Mouse (Mus musculus): ENCODE results near the gene Bcar3. TPM values are rescaled to one million over a fixed set of nuclear protein-coding genes. Genes with fewer than 3 reads are reported as not detected.

Bcar3 gene
- polyA plus RNA-seq, 1 experiment from 2014 or later, result 33.8 TPM

GRCm38 (mm10) chr3:122403860-122404557, 110.1 kb downstream of the Bcar3 start:
- H3K4me3 ChIP-seq (ENCODE audit: low read depth, low read length), result no peak overlapping the region
- H3K27ac ChIP-seq (ENCODE audit: low read depth, low read length), result no peak overlapping the region
- no peaks in the 10 kb centered on the region for H3K27me3 ChIP-seq (replicated peaks; ENCODE audit: control insufficient read depth, insufficient read depth, low read length)
- H3K4me2 ChIP-seq (replicated peaks; ENCODE audit: low read depth), result no peak overlapping the region
- WGBS, result 75% methylated on average over 9 of the region's 9 CpGs
- H3K9ac ChIP-seq (ENCODE audit: low read depth, low read length), result no peak overlapping the region
- H3K4me1 ChIP-seq (replicated peaks; ENCODE audit: control insufficient read depth, insufficient read depth, low read length), result no peaks in the 10 kb centered on the region; the same call in 1 of the 2 replicates
- H3K36me3 ChIP-seq (ENCODE audit: control insufficient read depth, insufficient read depth), result no peaks in the 10 kb centered on the region
- no peak for ATAC-seq
- H3K9me3 ChIP-seq (ENCODE audit: control insufficient read depth), result no peaks in the 10 kb centered on the region
- TF ChIP-seq CTCF (IDR thresholded peaks at IDR 0.05; ENCODE audit: low read depth), result no peak

- Histone ChIP-seq H3K36me3 (ENCODE audit: control insufficient read depth, insufficient read depth) (no peaks in the 10 kb centered on the region), H3K4me2 (replicated peaks; ENCODE audit: low read depth) (no peak overlapping the region), H3K27me3 (replicated peaks; ENCODE audit: control insufficient read depth, insufficient read depth, low read length) (no peaks in the 10 kb centered on the region), H3K9ac (ENCODE audit: low read depth, low read length) (no peak overlapping the region), H3K9me3 (ENCODE audit: control insufficient read depth) (no peaks in the 10 kb centered on the region), H3K4me3 (ENCODE audit: low read depth, low read length) (no peak overlapping the region), H3K4me1 (replicated peaks; ENCODE audit: control insufficient read depth, insufficient read depth, low read length) (no peaks in the 10 kb centered on the region; the same call in 1 of the 2 replicates), H3K27ac (ENCODE audit: low read depth, low read length) (no peak overlapping the region)
- no peak for ATAC-seq
- 55% methylated on average over 8 of the region's 8 CpGs for WGBS
- TF ChIP-seq CTCF (IDR thresholded peaks at IDR 0.05; ENCODE audit: low read depth), result no peak
Measured at GRCm38 (mm10) chr3:122405203-122405956, 111.4 kb downstream of the Bcar3 start.

GRCm38 (mm10) chr3:122406416-122406815, 112.5 kb downstream of the Bcar3 start:
- Histone ChIP-seq H3K27me3 (replicated peaks; ENCODE audit: control insufficient read depth, insufficient read depth, low read length) (no peaks in the 10 kb centered on the region), H3K9me3 (ENCODE audit: control insufficient read depth) (no peaks in the 10 kb centered on the region), H3K4me3 (ENCODE audit: low read depth, low read length) (no peak overlapping the region), H3K27ac (ENCODE audit: low read depth, low read length) (no peak overlapping the region), H3K36me3 (ENCODE audit: control insufficient read depth, insufficient read depth) (no peaks in the 10 kb centered on the region), H3K4me2 (replicated peaks; ENCODE audit: low read depth) (no peak overlapping the region), H3K9ac (ENCODE audit: low read depth, low read length) (no peak overlapping the region), H3K4me1 (replicated peaks; ENCODE audit: control insufficient read depth, insufficient read depth, low read length) (no peaks in the 10 kb centered on the region; the same call in 1 of the 2 replicates)
- TF ChIP-seq CTCF (IDR thresholded peaks at IDR 0.05; ENCODE audit: low read depth), result no peak
- ATAC-seq, result no peak
- 68% methylated on average over 8 of the region's 8 CpGs for WGBS

GRCm38 (mm10) chr3:122407757-122408156, 113.8 kb downstream of the Bcar3 start:
- TF ChIP-seq CTCF (IDR thresholded peaks at IDR 0.05; ENCODE audit: low read depth), result no peak
- no peaks in the 10 kb centered on the region; the same call in 1 of the 2 replicates for H3K4me1 ChIP-seq (replicated peaks; ENCODE audit: control insufficient read depth, insufficient read depth, low read length)
- no peak overlapping the region for H3K9ac ChIP-seq (ENCODE audit: low read depth, low read length)
- no peaks in the 10 kb centered on the region for H3K36me3 ChIP-seq (ENCODE audit: control insufficient read depth, insufficient read depth)
- H3K27ac ChIP-seq (ENCODE audit: low read depth, low read length), result no peak overlapping the region
- H3K9me3 ChIP-seq (ENCODE audit: control insufficient read depth), result no peaks in the 10 kb centered on the region
- WGBS, result 87% methylated on average over 6 of the region's 6 CpGs
- no peaks in the 10 kb centered on the region for H3K27me3 ChIP-seq (replicated peaks; ENCODE audit: control insufficient read depth, insufficient read depth, low read length)
- H3K4me3 ChIP-seq (ENCODE audit: low read depth, low read length), result no peak overlapping the region
- no peak overlapping the region for H3K4me2 ChIP-seq (replicated peaks; ENCODE audit: low read depth)
- no peak for ATAC-seq

GRCm38 (mm10) chr3:122408798-122409311, 114.9 kb downstream of the Bcar3 start:
- Histone ChIP-seq H3K36me3 (ENCODE audit: control insufficient read depth, insufficient read depth) (no peaks in the 10 kb centered on the region), H3K9me3 (ENCODE audit: control insufficient read depth) (no peaks in the 10 kb centered on the region), H3K4me3 (ENCODE audit: low read depth, low read length) (no peak overlapping the region), H3K9ac (ENCODE audit: low read depth, low read length) (no peak overlapping the region), H3K27me3 (replicated peaks; ENCODE audit: control insufficient read depth, insufficient read depth, low read length) (no peaks in the 10 kb centered on the region), H3K27ac (ENCODE audit: low read depth, low read length) (no peak overlapping the region), H3K4me2 (replicated peaks; ENCODE audit: low read depth) (no peak overlapping the region), H3K4me1 (replicated peaks; ENCODE audit: control insufficient read depth, insufficient read depth, low read length) (no peaks in the 10 kb centered on the region; the same call in 1 of the 2 replicates)
- 73% methylated on average over 15 of the region's 15 CpGs for WGBS
- TF ChIP-seq CTCF (IDR thresholded peaks at IDR 0.05; ENCODE audit: low read depth), result no peak
- no peak for ATAC-seq

- no peaks in the 10 kb centered on the region; the same call in 1 of the 2 replicates for H3K4me1 ChIP-seq (replicated peaks; ENCODE audit: control insufficient read depth, insufficient read depth, low read length)
- H3K4me3 ChIP-seq (ENCODE audit: low read depth, low read length), result no peak overlapping the region
- H3K9ac ChIP-seq (ENCODE audit: low read depth, low read length), result no peak overlapping the region
- TF ChIP-seq CTCF (IDR thresholded peaks at IDR 0.05; ENCODE audit: low read depth), result no peak
- H3K9me3 ChIP-seq (ENCODE audit: control insufficient read depth), result no peaks in the 10 kb centered on the region
- peak; percentile 77 for ATAC-seq
- H3K27me3 ChIP-seq (replicated peaks; ENCODE audit: control insufficient read depth, insufficient read depth, low read length), result no peaks in the 10 kb centered on the region
- H3K4me2 ChIP-seq (replicated peaks; ENCODE audit: low read depth), result no peak overlapping the region
- no peaks in the 10 kb centered on the region for H3K36me3 ChIP-seq (ENCODE audit: control insufficient read depth, insufficient read depth)
- WGBS, result 37% methylated on average over 2 of the region's 2 CpGs
- no peak overlapping the region for H3K27ac ChIP-seq (ENCODE audit: low read depth, low read length)
Measured at GRCm38 (mm10) chr3:122411590-122411989, 117.7 kb downstream of the Bcar3 start.

Data from intestine, postnatal 0 days (tissue).